Mouse (Mus musculus): ENCODE data around the gene Vps26b.
A peak's percentile ranks its signal among the peaks of the same experiment; 100 is the strongest.

The Vps26b gene

GRCm38 (mm10) chr9:27029828-27030762 is at the start of gene Vps26b, which contains the start of gene Ncapd3:
Vps26b (minus strand) TSS chr9:27030065.
Ncapd3 (plus strand) TSS chr9:27030175.
- peak; percentile 93 to 98 for DNase-seq (ENCODE audit: low spot score in 2 of 2)

- DNase-seq (ENCODE audit: low spot score in 2 of 2), result no peak
Observed at GRCm38 (mm10) chr9:27075812-27076211, 45.9 kb upstream of the Vps26b start.

- no peak for DNase-seq (ENCODE audit: low spot score in 2 of 2)
Observed at GRCm38 (mm10) chr9:27074677-27075076, 44.8 kb upstream of the Vps26b start.

GRCm38 (mm10) chr9:27070895-27071294 is 41.0 kb upstream of the Vps26b start:
- no peak for DNase-seq (ENCODE audit: low spot score in 2 of 2)

- DNase-seq (ENCODE audit: low spot score in 2 of 2), result no peak
Observed at GRCm38 (mm10) chr9:27058341-27058740, 28.5 kb upstream of the Vps26b start.

- no peak for DNase-seq (ENCODE audit: low spot score in 2 of 2)
Observed at GRCm38 (mm10) chr9:27049492-27049891, 19.6 kb upstream of the Vps26b start.

- no peak for DNase-seq (ENCODE audit: low spot score in 2 of 2)
Observed at GRCm38 (mm10) chr9:27043892-27044291, 14.0 kb upstream of the Vps26b start.

GRCm38 (mm10) chr9:27030763-27031100 is 867 bp upstream of the Vps26b start:
- no peak for DNase-seq (ENCODE audit: low spot score in 2 of 2)

- peak; percentile 61 to 74 for DNase-seq (ENCODE audit: low spot score in 2 of 2)
Observed at GRCm38 (mm10) chr9:27029022-27029827, 640 bp downstream of the Vps26b start.

GRCm38 (mm10) chr9:27026708-27027107 is 3.2 kb downstream of the Vps26b start:
- DNase-seq (ENCODE audit: low spot score in 2 of 2), result peak in 1 of 2 experiments; percentile 35

- no peak for DNase-seq (ENCODE audit: low spot score in 2 of 2)
Observed at GRCm38 (mm10) chr9:27023681-27024080, 6.2 kb downstream of the Vps26b start.

GRCm38 (mm10) chr9:27018961-27019360 is 10.9 kb downstream of the Vps26b start:
- peak in 1 of 2 experiments; percentile 38 for DNase-seq (ENCODE audit: low spot score in 2 of 2)

GRCm38 (mm10) chr9:27011572-27011971 is 18.3 kb downstream of the Vps26b start:
- DNase-seq (ENCODE audit: low spot score in 2 of 2), result no peak

- no peak for DNase-seq (ENCODE audit: low spot score in 2 of 2)
Observed at GRCm38 (mm10) chr9:27009231-27009630, 20.6 kb downstream of the Vps26b start.

GRCm38 (mm10) chr9:27006866-27007265 is 23.0 kb downstream of the Vps26b start:
- no peak for DNase-seq (ENCODE audit: low spot score in 2 of 2)

GRCm38 (mm10) chr9:27005933-27006332 is 23.9 kb downstream of the Vps26b start:
- DNase-seq (ENCODE audit: low spot score in 2 of 2), result no peak

- DNase-seq (ENCODE audit: low spot score in 2 of 2), result no peak
Observed at GRCm38 (mm10) chr9:27005231-27005630, 24.6 kb downstream of the Vps26b start.

GRCm38 (mm10) chr9:26999461-27000395 is 30.1 kb downstream of the Vps26b start, which contains the start of the genes Acad8 and Thyn1:
Acad8 (minus strand) TSS chr9:26999566.
Thyn1 (plus strand) TSS chr9:26999710.
- DNase-seq (ENCODE audit: low spot score in 2 of 2), result peak; percentile 75 to 94

- DNase-seq (ENCODE audit: low spot score in 2 of 2), result no peak
Observed at GRCm38 (mm10) chr9:26998669-26999460, 31.0 kb downstream of the Vps26b start.

GRCm38 (mm10) chr9:26997501-26997900 is 32.4 kb downstream of the Vps26b start:
- DNase-seq (ENCODE audit: low spot score in 2 of 2), result no peak

All from spleen, postnatal 10 days (tissue).